Mouse (Mus musculus) E14TG2a.4 (cell line): Measurements from ENCODE around the gene Ift88.

Source experiments
- CTCF ChIP-seq: conservative IDR thresholded peaks from 2 replicates; pipeline ENCODE4 v1.5.1; 2014; ENCODE audit warnings: low read length
- POU5F1 ChIP-seq: IDR thresholded peaks from 2 replicates; pipeline ENCODE4 v1.6.1; 2014; ENCODE audit warnings: low read length, borderline replicate concordance

DNA sequence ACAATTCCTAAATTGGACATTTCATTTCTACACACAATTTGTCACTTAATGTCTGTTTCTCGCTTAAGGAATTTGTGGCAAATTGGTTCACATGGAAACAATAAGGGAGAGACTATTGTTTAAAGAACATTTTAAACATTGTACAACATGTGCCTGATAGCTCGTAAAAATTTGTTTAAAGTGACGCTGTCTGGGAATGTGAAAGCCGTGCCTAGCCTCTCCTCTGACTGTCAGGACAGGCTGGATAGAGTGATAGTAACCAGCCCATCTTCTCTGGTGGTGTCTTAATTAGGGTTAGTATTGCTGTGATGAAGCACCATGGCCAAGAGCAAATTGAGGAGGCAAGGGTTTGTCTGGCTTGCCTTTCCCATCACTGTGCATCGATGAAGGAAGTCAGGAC lies 123.2 kb downstream of the Ift88 start:
- TF ChIP-seq POU5F1 (no peak), CTCF (no peak)
